Mouse (Mus musculus) thymus, adult 2 months (tissue): ENCODE results near the gene Plcb2. TPM values are rescaled to one million over a fixed set of nuclear protein-coding genes. Genes with fewer than 3 reads are reported as not detected.

Experiments
- DNase-seq: peaks from one replicate; pipeline ENCODE4 v3.0.0; 2021
- H3K27ac ChIP-seq: fragments of 200-500 bp; 2 replicates; pipeline ENCODE4 v1.5.1; 2012; ENCODE audit warnings: low read length, control low read depth; ENCODE audit not compliant: control insufficient read depth, insufficient read depth
- H3K27me3 ChIP-seq: fragments of 200-500 bp; 2 replicates; pipeline ENCODE4 v1.6.1; 2012; ENCODE audit warnings: mild to moderate bottlenecking, low read length, moderate library complexity, mixed read lengths; ENCODE audit not compliant: control insufficient read depth, insufficient read depth
- H3K36me3 ChIP-seq: fragments of 200-500 bp; 2 replicates; pipeline ENCODE4 v1.6.1; 2012; ENCODE audit warnings: mild to moderate bottlenecking, low read length, moderate library complexity; ENCODE audit not compliant: control insufficient read depth, insufficient read depth
- H3K4me1 ChIP-seq: fragments of 200-500 bp; replicated peaks from 2 replicates; pipeline ENCODE4 v1.6.1; 2012; ENCODE audit warnings: low read length; ENCODE audit not compliant: control insufficient read depth, insufficient read depth
- H3K4me3 ChIP-seq: fragments of 200-500 bp; 2 replicates; pipeline ENCODE4 v1.5.1; 2012; ENCODE audit warnings: mild to moderate bottlenecking, low read length, control low read depth, moderate library complexity; ENCODE audit not compliant: control insufficient read depth, insufficient read depth
- CTCF ChIP-seq: fragments of 200-500 bp; IDR thresholded peaks from 2 replicates; pipeline ENCODE4 v1.5.1; 2012; ENCODE audit warnings: mild to moderate bottlenecking, control low read depth, low read length, moderate library complexity, borderline replicate concordance; ENCODE audit not compliant: control insufficient read depth, poor library complexity, insufficient read depth; ENCODE audit errors: extremely low read depth
- POLR2A ChIP-seq: fragments of 200-500 bp; IDR thresholded peaks from 2 replicates; pipeline ENCODE4 v1.6.1; 2012; ENCODE audit warnings: mild to moderate bottlenecking, low read length, control low read depth, moderate library complexity; ENCODE audit not compliant: control insufficient read depth, poor library complexity, insufficient read depth; ENCODE audit errors: extremely low read depth
- WGBS: fragments of 180-500 bp; shearing (Covaris S2); methylation state at CpG from one replicate; pipeline ENCODE4 v1.1.7; 2018; 5-methylcytosine and 5-hydroxymethylcytosine counted together
- polyA plus RNA-seq: library from polyadenylated mRNA; depleted of rRNA; stranded (reverse); fragments of >200 nt; gene quantifications from 2 replicates; pipeline ENCODE4 v1.2.3, GENCODE M21; 2012; rRNA removed

Gene Plcb2
- polyA plus RNA-seq, 1 experiment: 94.4 TPM

- DNase-seq: peak; percentile 82
- 4% methylated on average over 37 of the region's 37 CpGs for WGBS
- TF ChIP-seq CTCF (no peak), POLR2A (no peak)
- Histone ChIP-seq H3K27me3 (no peaks in the 10 kb centered on the region), H3K4me3 (peak within 1 kb of the TSS; percentile 51), H3K36me3 (no peaks in the 10 kb centered on the region), H3K4me1 (peaks cover 51% of the 10 kb centered on the region), H3K27ac (peak within 1 kb of the TSS; percentile 14; the same call in 1 of the 2 replicates)
These were observed 65.1 kb downstream of the Plcb2 start, which contains the start of gene Pak6 for GRCm38 (mm10) chr2:118662902-118663803. Pak6 (plus strand) TSS chr2:118663303.

DNA sequence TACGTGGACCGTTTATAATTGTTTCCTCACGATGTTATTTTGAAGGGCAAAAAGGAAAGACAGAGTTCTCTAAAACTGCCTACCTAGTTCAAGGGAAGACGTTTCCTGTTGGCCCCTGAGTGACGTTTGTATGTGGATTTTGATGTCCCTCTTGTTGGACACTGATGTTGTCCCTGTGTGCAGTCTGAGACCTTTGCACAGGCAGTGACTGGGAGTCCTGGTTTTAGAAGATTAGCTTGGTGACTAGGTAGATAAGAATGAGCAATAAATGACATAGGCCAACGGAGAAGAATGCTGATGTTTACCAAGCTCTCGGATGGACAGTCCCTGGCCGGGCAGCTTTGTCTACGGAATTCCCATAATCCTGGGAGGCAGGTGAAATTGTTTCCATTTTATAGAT is 66.3 kb downstream of the Plcb2 start:
- Histone ChIP-seq H3K4me1 (peaks cover 61% of the 10 kb centered on the region), H3K36me3 (no peaks in the 10 kb centered on the region), H3K27me3 (no peaks in the 10 kb centered on the region), H3K27ac (no peak overlapping the region), H3K4me3 (no peak overlapping the region)
- DNase-seq: no peak
- TF ChIP-seq POLR2A (no peak), CTCF (no peak)
- 84% methylated on average over 9 of the region's 9 CpGs for WGBS

GRCm38 (mm10) chr2:118659998-118660452 is 68.2 kb downstream of the Plcb2 start:
- Histone ChIP-seq H3K4me3 (peak overlapping the region; percentile 64), H3K4me1 (peaks cover 56% of the 10 kb centered on the region), H3K27ac (no peak overlapping the region), H3K27me3 (no peaks in the 10 kb centered on the region), H3K36me3 (no peaks in the 10 kb centered on the region)
- TF ChIP-seq CTCF: no peak
- no peak for TF ChIP-seq POLR2A
- 2% methylated on average over 4 of the region's 4 CpGs for WGBS
- DNase-seq: peak; percentile 62

GRCm38 (mm10) chr2:118659493-118659892 is 68.7 kb downstream of the Plcb2 start:
- Histone ChIP-seq H3K36me3 (no peaks in the 10 kb centered on the region), H3K4me1 (peaks cover 55% of the 10 kb centered on the region), H3K27ac (no peak overlapping the region), H3K27me3 (no peaks in the 10 kb centered on the region), H3K4me3 (no peak overlapping the region)
- no peak for DNase-seq
- WGBS: 76% methylated on average over 12 of the region's 12 CpGs
- no peak for TF ChIP-seq CTCF
- no peak for TF ChIP-seq POLR2A

DNA sequence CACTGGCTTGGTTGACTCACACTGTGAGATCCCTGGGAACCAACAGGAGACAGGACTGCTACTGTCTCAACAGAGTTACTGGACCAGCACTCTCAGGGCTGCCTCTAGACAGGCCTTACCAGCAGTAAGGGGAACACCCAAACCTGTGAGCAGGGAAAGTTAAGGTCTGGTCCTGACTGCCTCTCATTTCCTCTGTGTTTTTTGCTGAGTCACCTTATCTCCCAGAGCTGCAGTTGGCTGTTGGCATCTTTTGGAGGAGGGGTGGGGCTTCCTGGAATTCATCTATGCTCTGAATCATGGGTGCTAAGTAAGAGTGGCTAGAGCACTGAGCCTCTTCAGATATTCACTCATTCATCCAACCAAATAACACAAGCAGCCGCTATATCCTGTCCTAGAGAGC is 69.2 kb downstream of the Plcb2 start:
- Histone ChIP-seq H3K36me3 (no peaks in the 10 kb centered on the region), H3K4me3 (no peak overlapping the region), H3K27ac (no peak overlapping the region), H3K27me3 (no peaks in the 10 kb centered on the region), H3K4me1 (peaks cover 51% of the 10 kb centered on the region)
- no peak for DNase-seq
- TF ChIP-seq CTCF (no peak), POLR2A (no peak)
- WGBS: 56% methylated on average over 1 of the region's 1 CpGs

DNA sequence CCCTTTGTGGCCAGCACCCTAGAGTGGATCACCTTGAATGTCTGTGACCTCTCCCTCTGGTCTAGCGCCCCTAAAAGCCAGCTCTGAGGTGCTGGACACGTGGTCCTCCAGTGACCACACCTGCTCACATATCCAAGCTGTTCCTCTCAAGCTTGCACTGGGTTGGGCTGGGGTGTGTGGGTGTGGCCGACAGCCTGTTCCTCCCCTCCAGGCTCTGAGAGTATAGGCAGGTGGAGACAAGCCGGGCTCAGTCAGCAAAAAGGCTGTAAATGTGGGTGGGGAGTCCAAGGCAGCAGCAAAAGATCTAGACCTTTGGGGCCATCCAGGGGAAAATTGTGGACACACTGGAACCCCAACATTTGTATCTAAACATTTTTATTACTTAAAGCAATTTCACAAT is 69.8 kb downstream of the Plcb2 start:
- no peaks in the 10 kb centered on the region for H3K27me3 ChIP-seq
- H3K36me3 ChIP-seq: no peaks in the 10 kb centered on the region
- no peak overlapping the region for H3K27ac ChIP-seq
- WGBS: 16% methylated on average over 4 of the region's 4 CpGs
- TF ChIP-seq POLR2A (no peak), CTCF (no peak)
- H3K4me1 ChIP-seq: peaks cover 45% of the 10 kb centered on the region
- no peak overlapping the region for H3K4me3 ChIP-seq
- DNase-seq: no peak

Other genes with a start within 250 kb of the Plcb2 start
- 59.9 and 82.7 TPM in 2 replicates for gene Srp14, start 248.7 kb downstream of the Plcb2 start, polyA plus RNA-seq
- 67.3 and 80.9 TPM in 2 replicates for gene Bmf, start 178.8 kb downstream of the Plcb2 start, polyA plus RNA-seq
- gene Bub1b, start 130.2 kb downstream of the Plcb2 start, polyA plus RNA-seq: 42.0 and 53.7 TPM in 2 replicates
- 4.3 and 4.7 TPM in 2 replicates for gene Pak6, start 65.1 kb downstream of the Plcb2 start, polyA plus RNA-seq
- gene Ankrd63, start 24.5 kb downstream of the Plcb2 start, polyA plus RNA-seq: 0.20 and 0.27 TPM in 2 replicates
- 18.9 and 25.7 TPM in 2 replicates for gene Inafm2, start 17.3 kb upstream of the Plcb2 start, polyA plus RNA-seq
- 1.2 and 1.8 TPM in 2 replicates for gene Ccdc9b, start 34.2 kb upstream of the Plcb2 start, polyA plus RNA-seq
- gene Phgr1, start 44.3 kb upstream of the Plcb2 start, polyA plus RNA-seq: 3.3 and 4.9 TPM in 2 replicates
- gene Disp2, start 51.3 kb upstream of the Plcb2 start, polyA plus RNA-seq: 0.36 and 0.41 TPM in 2 replicates
- gene Knstrn, start 85.6 kb upstream of the Plcb2 start, polyA plus RNA-seq: 19.4 and 22.8 TPM in 2 replicates
- 48.3 and 50.6 TPM in 2 replicates for gene Ivd, start 133.5 kb upstream of the Plcb2 start, polyA plus RNA-seq
- gene Bahd1, start 171.9 kb upstream of the Plcb2 start, polyA plus RNA-seq: 38.7 and 40.0 TPM in 2 replicates
- gene Chst14, start 198.1 kb upstream of the Plcb2 start, polyA plus RNA-seq: 9.0 and 10.3 TPM in 2 replicates